Mouse (Mus musculus) lung, embryonic 15.5 days (tissue): ENCODE measurements at regions not wholly inside any gene's neighbourhood (a gene's known extent, or its start where the extent isn't known, plus 50 kb on each side); places are given as distances from the start of the nearest gene placed in this dataset.
A peak's percentile ranks its signal among the peaks of the same experiment; 100 is the strongest.

Experiments
- ATAC-seq: fragments of 200-750 bp; cut with Nextera tagmentation; 2 replicates; pipeline ENCODE4 v1.8.0; 2017; ENCODE audit warnings: moderate number of reproducible peaks, borderline replicate concordance; ENCODE audit not compliant: low FRiP score, low TSS enrichment; ENCODE audit errors: extremely low read depth
- H3K27ac ChIP-seq: fragments of 300-500 bp; sonication (generic); 2 replicates; pipeline ENCODE4 v1.5.1; 2015; ENCODE audit warnings: moderate library complexity, mild to moderate bottlenecking, inconsistent platforms
- H3K27me3 ChIP-seq: fragments of 300-500 bp; sonication (generic); 2 replicates; pipeline ENCODE4 v1.6.1; 2015; ENCODE audit warnings: inconsistent platforms
- H3K36me3 ChIP-seq: fragments of 300-500 bp; sonication (generic); 2 replicates; pipeline ENCODE4 v1.6.1; 2015; ENCODE audit warnings: inconsistent platforms
- H3K4me1 ChIP-seq: fragments of 300-500 bp; sonication (generic); 2 replicates; pipeline ENCODE4 v1.6.1; 2015; ENCODE audit warnings: inconsistent platforms
- H3K4me2 ChIP-seq: fragments of 300-500 bp; sonication (generic); 2 replicates; pipeline ENCODE4 v1.6.1; 2015; ENCODE audit warnings: inconsistent platforms, mild to moderate bottlenecking, moderate library complexity
- H3K4me3 ChIP-seq: fragments of 300-500 bp; sonication (generic); 2 replicates; pipeline ENCODE4 v1.5.1; 2015; ENCODE audit warnings: mild to moderate bottlenecking, inconsistent platforms
- H3K9ac ChIP-seq: fragments of 300-500 bp; sonication (generic); 2 replicates; pipeline ENCODE4 v1.6.1; 2015; ENCODE audit warnings: inconsistent platforms
- H3K9me3 ChIP-seq: fragments of 300-500 bp; sonication (generic); 2 replicates; pipeline ENCODE4 v1.6.1; 2016; ENCODE audit warnings: inconsistent platforms
- WGBS: fragments of 180-500 bp; shearing (Covaris S2); methylation state at CpG from one replicate; pipeline ENCODE4 v1.1.7; 2015; 5-methylcytosine and 5-hydroxymethylcytosine counted together

GRCm38 (mm10) chr15:87045971-87046370 lies 498.1 kb upstream of the Fam19a5 start:
- Histone ChIP-seq H3K4me2 (no peak overlapping the region), H3K4me3 (no peak overlapping the region), H3K9me3 (no peaks in the 10 kb centered on the region), H3K36me3 (no peaks in the 10 kb centered on the region), H3K27ac (no peak overlapping the region), H3K4me1 (no peaks in the 10 kb centered on the region), H3K9ac (no peak overlapping the region), H3K27me3 (no peaks in the 10 kb centered on the region)
- WGBS, result 66% methylated on average over 13 of the region's 13 CpGs
- ATAC-seq, result no peak

GRCm38 (mm10) chr15:87054186-87054585 lies 489.9 kb upstream of the Fam19a5 start:
- no peak for ATAC-seq
- Histone ChIP-seq H3K9me3 (no peaks in the 10 kb centered on the region), H3K4me2 (no peak overlapping the region), H3K27ac (no peak overlapping the region), H3K36me3 (no peaks in the 10 kb centered on the region), H3K27me3 (no peaks in the 10 kb centered on the region), H3K9ac (no peak overlapping the region), H3K4me1 (no peaks in the 10 kb centered on the region), H3K4me3 (no peak overlapping the region)
- WGBS, result 83% methylated on average over 12 of the region's 12 CpGs

GRCm38 (mm10) chr15:87064890-87065289 lies 479.2 kb upstream of the Fam19a5 start:
- Histone ChIP-seq H3K9ac (no peak overlapping the region), H3K9me3 (no peaks in the 10 kb centered on the region), H3K4me3 (no peak overlapping the region), H3K27ac (no peak overlapping the region), H3K4me2 (no peak overlapping the region), H3K27me3 (no peaks in the 10 kb centered on the region), H3K4me1 (no peaks in the 10 kb centered on the region), H3K36me3 (no peaks in the 10 kb centered on the region)
- ATAC-seq, result no peak
- 52% methylated on average over 5 of the region's 5 CpGs for WGBS

- 73% methylated on average over 13 of the region's 13 CpGs for WGBS
- H3K4me3 ChIP-seq, result no peak overlapping the region
- no peaks in the 10 kb centered on the region for H3K27me3 ChIP-seq
- no peaks in the 10 kb centered on the region for H3K9me3 ChIP-seq
- no peak for ATAC-seq
- H3K9ac ChIP-seq, result no peak overlapping the region
- H3K27ac ChIP-seq, result no peak overlapping the region
- no peaks in the 10 kb centered on the region for H3K36me3 ChIP-seq
- H3K4me2 ChIP-seq, result no peak overlapping the region
- no peaks in the 10 kb centered on the region for H3K4me1 ChIP-seq
Measured at GRCm38 (mm10) chr15:87068261-87068660, 475.8 kb upstream of the Fam19a5 start.

- Histone ChIP-seq H3K4me3 (no peak overlapping the region), H3K4me1 (no peaks in the 10 kb centered on the region), H3K36me3 (no peaks in the 10 kb centered on the region), H3K27ac (no peak overlapping the region), H3K4me2 (no peak overlapping the region), H3K9ac (no peak overlapping the region), H3K27me3 (no peaks in the 10 kb centered on the region), H3K9me3 (no peaks in the 10 kb centered on the region)
- WGBS, result 60% methylated on average over 11 of the region's 11 CpGs
- ATAC-seq, result no peak
Measured at GRCm38 (mm10) chr15:87074559-87074958, 469.5 kb upstream of the Fam19a5 start.

- ATAC-seq, result no peak
- WGBS, result 79% methylated on average over 5 of the region's 5 CpGs
- Histone ChIP-seq H3K27ac (no peak overlapping the region), H3K9ac (no peak overlapping the region), H3K4me3 (no peak overlapping the region), H3K9me3 (no peaks in the 10 kb centered on the region), H3K36me3 (no peaks in the 10 kb centered on the region), H3K27me3 (no peaks in the 10 kb centered on the region), H3K4me2 (no peak overlapping the region), H3K4me1 (no peaks in the 10 kb centered on the region; the same call in 1 of the 2 replicates)
Measured at GRCm38 (mm10) chr15:87089827-87090226, 454.3 kb upstream of the Fam19a5 start.

GRCm38 (mm10) chr15:87091048-87091777 lies 452.9 kb upstream of the Fam19a5 start:
- WGBS, result 30% methylated on average over 7 of the region's 7 CpGs
- Histone ChIP-seq H3K4me2 (peak overlapping the region; percentile 20; the same call in 1 of the 2 replicates), H3K27me3 (no peaks in the 10 kb centered on the region), H3K9ac (no peak overlapping the region), H3K27ac (peak overlapping the region; percentile 57), H3K36me3 (no peaks in the 10 kb centered on the region), H3K9me3 (no peaks in the 10 kb centered on the region), H3K4me3 (no peak overlapping the region), H3K4me1 (no peaks in the 10 kb centered on the region; the same call in 1 of the 2 replicates)
- peak; percentile 55; the same call in 1 of the 2 replicates for ATAC-seq

- H3K9ac ChIP-seq, result no peak overlapping the region
Measured at GRCm38 (mm10) chr15:87097206-87097605, 446.9 kb upstream of the Fam19a5 start.

GRCm38 (mm10) chr15:87101146-87101545 lies 443.0 kb upstream of the Fam19a5 start:
- H3K27ac ChIP-seq, result no peak overlapping the region
- H3K9me3 ChIP-seq, result no peaks in the 10 kb centered on the region
- H3K36me3 ChIP-seq, result no peaks in the 10 kb centered on the region
- WGBS, result 69% methylated on average over 4 of the region's 4 CpGs
- H3K9ac ChIP-seq, result no peak overlapping the region
- H3K27me3 ChIP-seq, result no peaks in the 10 kb centered on the region
- no peak overlapping the region for H3K4me3 ChIP-seq
- no peak for ATAC-seq
- no peaks in the 10 kb centered on the region for H3K4me1 ChIP-seq
- no peak overlapping the region for H3K4me2 ChIP-seq

More at GRCm38 (mm10) chr15:87097206-87097605, 446.9 kb upstream of the Fam19a5 start:
- Histone ChIP-seq H3K4me1 (no peaks in the 10 kb centered on the region), H3K4me2 (no peak overlapping the region), H3K36me3 (no peaks in the 10 kb centered on the region), H3K9me3 (no peaks in the 10 kb centered on the region), H3K27me3 (no peaks in the 10 kb centered on the region), H3K4me3 (no peak overlapping the region), H3K27ac (no peak overlapping the region)
- ATAC-seq, result no peak
- WGBS, result 69% methylated on average over 4 of the region's 4 CpGs

- no peaks in the 10 kb centered on the region for H3K9me3 ChIP-seq
- H3K9ac ChIP-seq, result no peak overlapping the region
- no peak overlapping the region for H3K4me2 ChIP-seq
- H3K27me3 ChIP-seq, result no peaks in the 10 kb centered on the region
- no peaks in the 10 kb centered on the region for H3K4me1 ChIP-seq
- H3K4me3 ChIP-seq, result no peak overlapping the region
- no peak overlapping the region for H3K27ac ChIP-seq
- ATAC-seq, result no peak
- WGBS, result 58% methylated on average over 4 of the region's 4 CpGs
- H3K36me3 ChIP-seq, result no peaks in the 10 kb centered on the region
Measured at GRCm38 (mm10) chr15:87102211-87102610, 441.9 kb upstream of the Fam19a5 start.

- ATAC-seq, result no peak
- Histone ChIP-seq H3K9me3 (no peaks in the 10 kb centered on the region), H3K4me2 (no peak overlapping the region), H3K27ac (no peak overlapping the region), H3K4me3 (no peak overlapping the region), H3K9ac (no peak overlapping the region), H3K27me3 (no peaks in the 10 kb centered on the region), H3K4me1 (no peaks in the 10 kb centered on the region), H3K36me3 (no peaks in the 10 kb centered on the region)
- WGBS, result 69% methylated on average over 8 of the region's 8 CpGs
Measured at GRCm38 (mm10) chr15:87105951-87106350, 438.1 kb upstream of the Fam19a5 start.

GRCm38 (mm10) chr15:87107701-87108100 lies 436.4 kb upstream of the Fam19a5 start:
- ATAC-seq, result no peak
- no peak overlapping the region for H3K4me2 ChIP-seq
- H3K9me3 ChIP-seq, result no peaks in the 10 kb centered on the region
- H3K4me3 ChIP-seq, result no peak overlapping the region
- no peak overlapping the region for H3K9ac ChIP-seq
- H3K36me3 ChIP-seq, result no peaks in the 10 kb centered on the region
- H3K27me3 ChIP-seq, result no peaks in the 10 kb centered on the region
- no peak overlapping the region for H3K27ac ChIP-seq
- H3K4me1 ChIP-seq, result no peaks in the 10 kb centered on the region
- WGBS, result 56% methylated on average over 4 of the region's 4 CpGs
